Mouse (Mus musculus): ENCODE results near the gene Prrg2. TPM values are rescaled to one million over a fixed set of nuclear protein-coding genes. Genes with fewer than 3 reads are reported as not detected.

Gene Prrg2
- polyA plus RNA-seq, 1 experiment from 2014 or later: 9.0 TPM

- Histone ChIP-seq H3K4me1 (replicated peaks) (peaks cover 25% of the 10 kb centered on the region), H3K27me3 (no peaks in the 10 kb centered on the region), H3K9me3 (replicated peaks) (no peaks in the 10 kb centered on the region), H3K27ac (replicated peaks) (no peak overlapping the region), H3K9ac (no peak overlapping the region), H3K36me3 (replicated peaks) (peaks cover 84% of the 10 kb centered on the region), H3K4me2 (no peak overlapping the region), H3K4me3 (replicated peaks) (no peak overlapping the region)
- no peak for ATAC-seq (ENCODE audit: insufficient read depth)
- 90% methylated on average over 14 of the region's 14 CpGs for WGBS (ENCODE audit: insufficient replicate concordance)
These were observed 15.0 kb downstream of the Prrg2 start for GRCm38 (mm10) chr7:45047491-45047890.

- H3K9me3 ChIP-seq (replicated peaks): no peaks in the 10 kb centered on the region
- H3K9ac ChIP-seq: no peak overlapping the region
- H3K36me3 ChIP-seq (replicated peaks): peaks cover 90% of the 10 kb centered on the region
- H3K4me2 ChIP-seq: no peak overlapping the region
- peaks cover 20% of the 10 kb centered on the region for H3K4me1 ChIP-seq (replicated peaks)
- H3K4me3 ChIP-seq (replicated peaks): no peak overlapping the region
- 88% methylated on average over 26 of the region's 26 CpGs for WGBS (ENCODE audit: insufficient replicate concordance)
- no peak for ATAC-seq (ENCODE audit: insufficient read depth)
- no peak overlapping the region for H3K27ac ChIP-seq (replicated peaks)
- no peaks in the 10 kb centered on the region for H3K27me3 ChIP-seq
These were observed 15.6 kb downstream of the Prrg2 start for GRCm38 (mm10) chr7:45046853-45047350.

- Histone ChIP-seq H3K9me3 (replicated peaks) (no peaks in the 10 kb centered on the region), H3K4me1 (replicated peaks) (peaks cover 8% of the 10 kb centered on the region), H3K27ac (replicated peaks) (no peak overlapping the region), H3K9ac (no peak overlapping the region), H3K4me2 (no peak overlapping the region), H3K4me3 (replicated peaks) (no peak overlapping the region), H3K36me3 (replicated peaks) (peaks cover 97% of the 10 kb centered on the region), H3K27me3 (no peaks in the 10 kb centered on the region)
- 89% methylated on average over 22 of the region's 22 CpGs for WGBS (ENCODE audit: insufficient replicate concordance)
- ATAC-seq (ENCODE audit: insufficient read depth): no peak
These were observed 16.7 kb downstream of the Prrg2 start for GRCm38 (mm10) chr7:45045741-45046140.

- Histone ChIP-seq H3K4me1 (replicated peaks) (0 out of 2 replicates have a peak, but pooled peaks cover under 1% of the 10 kb centered on the region), H3K36me3 (replicated peaks) (peaks cover 97% of the 10 kb centered on the region), H3K27ac (replicated peaks) (no peak overlapping the region), H3K4me2 (no peak overlapping the region), H3K27me3 (no peaks in the 10 kb centered on the region), H3K9me3 (replicated peaks) (no peaks in the 10 kb centered on the region), H3K4me3 (replicated peaks) (no peak overlapping the region), H3K9ac (no peak overlapping the region)
- 91% methylated on average over 14 of the region's 14 CpGs for WGBS (ENCODE audit: insufficient replicate concordance)
- ATAC-seq (ENCODE audit: insufficient read depth): no peak
These were observed 19.2 kb downstream of the Prrg2 start for GRCm38 (mm10) chr7:45043307-45043706.

- no peak overlapping the region for H3K4me3 ChIP-seq (replicated peaks)
- WGBS (ENCODE audit: insufficient replicate concordance): 82% methylated on average over 9 of the region's 9 CpGs
- H3K27me3 ChIP-seq: no peaks in the 10 kb centered on the region
- no peak for ATAC-seq (ENCODE audit: insufficient read depth)
- 0 out of 2 replicates have a peak, but pooled peaks cover 6% of the 10 kb centered on the region for H3K4me1 ChIP-seq (replicated peaks)
- no peak overlapping the region for H3K27ac ChIP-seq (replicated peaks)
- no peak overlapping the region for H3K4me2 ChIP-seq
- H3K9me3 ChIP-seq (replicated peaks): no peaks in the 10 kb centered on the region
- peaks cover 97% of the 10 kb centered on the region for H3K36me3 ChIP-seq (replicated peaks)
- H3K9ac ChIP-seq: no peak overlapping the region
These were observed 21.6 kb downstream of the Prrg2 start for GRCm38 (mm10) chr7:45040851-45041250.

- H3K27ac ChIP-seq (replicated peaks): no peak overlapping the region
- H3K27me3 ChIP-seq: no peaks in the 10 kb centered on the region
- no peak for ATAC-seq (ENCODE audit: insufficient read depth)
- 81% methylated on average over 9 of the region's 9 CpGs for WGBS (ENCODE audit: insufficient replicate concordance)
- no peak overlapping the region for H3K4me2 ChIP-seq
- no peaks in the 10 kb centered on the region for H3K9me3 ChIP-seq (replicated peaks)
- 0 out of 2 replicates have a peak, but pooled peaks cover 6% of the 10 kb centered on the region for H3K4me1 ChIP-seq (replicated peaks)
- H3K9ac ChIP-seq: no peak overlapping the region
- no peak overlapping the region for H3K4me3 ChIP-seq (replicated peaks)
- H3K36me3 ChIP-seq (replicated peaks): peaks cover 98% of the 10 kb centered on the region
These were observed 24.1 kb downstream of the Prrg2 start for GRCm38 (mm10) chr7:45038411-45038810.

GRCm38 (mm10) chr7:45037720-45038361 is 24.6 kb downstream of the Prrg2 start:
- Histone ChIP-seq H3K4me1 (replicated peaks) (0 out of 2 replicates have a peak, but pooled peaks cover 6% of the 10 kb centered on the region), H3K36me3 (replicated peaks) (peaks cover 98% of the 10 kb centered on the region), H3K4me3 (replicated peaks) (no peak overlapping the region), H3K9me3 (replicated peaks) (no peaks in the 10 kb centered on the region), H3K4me2 (no peak overlapping the region), H3K27me3 (no peaks in the 10 kb centered on the region), H3K9ac (no peak overlapping the region), H3K27ac (replicated peaks) (no peak overlapping the region)
- 48% methylated on average over 7 of the region's 7 CpGs for WGBS (ENCODE audit: insufficient replicate concordance)
- ATAC-seq (ENCODE audit: insufficient read depth): 0 out of 2 replicates have a peak, but pooled peaks have one; percentile 51

GRCm38 (mm10) chr7:45036702-45037101 is 25.8 kb downstream of the Prrg2 start:
- no peak overlapping the region for H3K4me3 ChIP-seq (replicated peaks)
- no peak for ATAC-seq (ENCODE audit: insufficient read depth)
- H3K9ac ChIP-seq: no peak overlapping the region
- no peaks in the 10 kb centered on the region for H3K27me3 ChIP-seq
- no peaks in the 10 kb centered on the region for H3K9me3 ChIP-seq (replicated peaks)
- WGBS (ENCODE audit: insufficient replicate concordance): 71% methylated on average over 11 of the region's 11 CpGs
- no peak overlapping the region for H3K27ac ChIP-seq (replicated peaks)
- 0 out of 2 replicates have a peak, but pooled peaks cover 6% of the 10 kb centered on the region for H3K4me1 ChIP-seq (replicated peaks)
- H3K36me3 ChIP-seq (replicated peaks): peaks cover 98% of the 10 kb centered on the region
- no peak overlapping the region for H3K4me2 ChIP-seq

GRCm38 (mm10) chr7:45035631-45036030 is 26.8 kb downstream of the Prrg2 start:
- Histone ChIP-seq H3K27me3 (no peaks in the 10 kb centered on the region), H3K9ac (no peak overlapping the region), H3K4me2 (no peak overlapping the region), H3K36me3 (replicated peaks) (peaks cover 99% of the 10 kb centered on the region), H3K9me3 (replicated peaks) (no peaks in the 10 kb centered on the region), H3K27ac (replicated peaks) (no peak overlapping the region), H3K4me3 (replicated peaks) (no peak overlapping the region), H3K4me1 (replicated peaks) (0 out of 2 replicates have a peak, but pooled peaks cover 6% of the 10 kb centered on the region)
- no peak for ATAC-seq (ENCODE audit: insufficient read depth)
- WGBS (ENCODE audit: insufficient replicate concordance): 68% methylated on average over 3 of the region's 3 CpGs

GRCm38 (mm10) chr7:45033722-45034359 is 28.6 kb downstream of the Prrg2 start:
- no peaks in the 10 kb centered on the region for H3K27me3 ChIP-seq
- H3K27ac ChIP-seq (replicated peaks): no peak overlapping the region
- no peak for ATAC-seq (ENCODE audit: insufficient read depth)
- peaks cover 97% of the 10 kb centered on the region for H3K36me3 ChIP-seq (replicated peaks)
- 0 out of 2 replicates have a peak, but pooled peaks cover 6% of the 10 kb centered on the region for H3K4me1 ChIP-seq (replicated peaks)
- no peak overlapping the region for H3K4me3 ChIP-seq (replicated peaks)
- WGBS (ENCODE audit: insufficient replicate concordance): 83% methylated on average over 19 of the region's 19 CpGs
- H3K9ac ChIP-seq: no peak overlapping the region
- no peaks in the 10 kb centered on the region for H3K9me3 ChIP-seq (replicated peaks)
- H3K4me2 ChIP-seq: no peak overlapping the region

GRCm38 (mm10) chr7:45030857-45031256 is 31.6 kb downstream of the Prrg2 start:
- 86% methylated on average over 8 of the region's 8 CpGs for WGBS (ENCODE audit: insufficient replicate concordance)
- H3K27me3 ChIP-seq: no peaks in the 10 kb centered on the region
- H3K4me3 ChIP-seq (replicated peaks): no peak overlapping the region
- H3K27ac ChIP-seq (replicated peaks): no peak overlapping the region
- H3K4me1 ChIP-seq (replicated peaks): no peaks in the 10 kb centered on the region; the same call in 1 of the 2 replicates
- no peak overlapping the region for H3K9ac ChIP-seq
- H3K4me2 ChIP-seq: no peak overlapping the region
- peaks cover 84% of the 10 kb centered on the region for H3K36me3 ChIP-seq (replicated peaks)
- H3K9me3 ChIP-seq (replicated peaks): no peaks in the 10 kb centered on the region
- ATAC-seq (ENCODE audit: insufficient read depth): no peak

Data from liver, embryonic 15.5 days (tissue).